Mouse (Mus musculus) embryo, embryonic 10 days (tissue): ENCODE results near the gene Gm3629.
"Not testable (repeated sequence)": the region's sequence is repeated elsewhere in the genome, so short reads cannot be mapped to it uniquely, and the experiment has no call there.

Experiments used
- DNase-seq: peaks from one replicate; pipeline ENCODE4 v3.0.0-alpha.2; 2015; ENCODE audit warnings: low spot score

Gm3629 gene

GRCm38 (mm10) chr14:6590513-6590912 is at the start of gene Gm3629:
TSS of gene Gm3629 (minus strand) at chr14:6590613.
- not testable (repeated sequence) for DNase-seq

GRCm38 (mm10) chr14:6622318-6622717 is 31.9 kb upstream of the Gm3629 start, which contains the start of gene Gm3460:
TSS of gene Gm3460 (minus strand) at chr14:6622418.
- DNase-seq, result not testable (repeated sequence)

DNA sequence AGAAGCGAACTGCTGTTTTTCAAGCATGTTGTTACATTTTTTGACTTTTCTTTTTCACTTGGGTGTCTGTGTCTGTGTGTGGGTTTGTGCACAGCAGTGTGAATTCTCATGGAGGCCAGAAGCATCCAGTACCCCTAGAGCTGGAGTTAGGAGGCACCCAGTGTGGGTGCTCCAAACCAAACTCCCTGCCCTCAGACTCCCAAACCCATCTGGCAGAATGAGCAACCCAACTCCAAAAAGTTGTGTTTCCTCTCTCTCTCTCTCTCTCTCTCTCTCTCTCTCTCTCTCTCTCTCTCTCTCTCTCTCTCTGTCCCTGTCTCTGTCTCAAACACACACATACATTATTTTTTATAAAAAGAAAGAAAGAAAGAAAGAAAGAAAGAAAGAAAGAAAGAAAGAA is 16.0 kb upstream of the Gm3629 start:
- DNase-seq, result not testable (repeated sequence)

DNA sequence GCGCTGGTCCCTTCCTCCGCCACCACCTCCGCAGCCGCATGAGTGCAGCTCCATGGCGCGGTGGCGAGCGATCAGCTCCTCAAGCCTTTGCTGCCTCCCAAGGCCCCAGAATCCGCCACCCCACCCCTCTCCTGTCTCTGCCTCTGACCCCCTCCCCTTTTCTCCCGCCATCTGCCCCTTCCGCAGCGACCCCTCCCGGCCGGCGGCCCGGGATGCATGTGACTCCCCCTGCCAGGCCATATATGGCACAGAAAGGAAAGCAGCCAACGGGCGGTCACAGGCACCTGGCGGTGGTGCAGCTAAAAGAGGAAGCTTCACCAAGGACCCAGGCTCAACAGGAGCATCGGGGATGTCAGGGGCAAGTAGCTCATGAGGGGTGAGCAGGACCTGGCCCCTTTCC is 14.6 kb upstream of the Gm3629 start:
- peak; percentile 52 for DNase-seq

DNA sequence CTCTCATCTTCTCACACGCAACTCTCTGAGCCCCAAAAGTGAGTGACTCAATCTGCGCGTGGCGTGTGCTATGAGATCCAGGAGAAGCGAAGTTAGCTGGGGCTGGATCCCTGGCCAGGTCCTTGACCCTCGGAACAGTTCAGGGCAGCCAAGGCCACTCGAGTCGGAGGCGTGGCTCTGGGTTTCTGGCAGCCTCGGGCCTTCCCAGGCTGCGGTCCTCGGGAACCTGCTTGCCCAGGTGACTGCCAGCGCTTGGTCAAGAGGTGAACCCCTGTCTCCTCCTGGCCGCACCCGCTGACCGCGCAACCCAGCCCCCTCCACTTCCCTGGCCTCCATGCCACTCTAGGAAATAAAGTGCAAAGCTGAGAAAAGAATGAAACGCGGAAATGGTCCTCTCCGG is 14.1 kb upstream of the Gm3629 start:
- DNase-seq, result peak; percentile 11

DNA sequence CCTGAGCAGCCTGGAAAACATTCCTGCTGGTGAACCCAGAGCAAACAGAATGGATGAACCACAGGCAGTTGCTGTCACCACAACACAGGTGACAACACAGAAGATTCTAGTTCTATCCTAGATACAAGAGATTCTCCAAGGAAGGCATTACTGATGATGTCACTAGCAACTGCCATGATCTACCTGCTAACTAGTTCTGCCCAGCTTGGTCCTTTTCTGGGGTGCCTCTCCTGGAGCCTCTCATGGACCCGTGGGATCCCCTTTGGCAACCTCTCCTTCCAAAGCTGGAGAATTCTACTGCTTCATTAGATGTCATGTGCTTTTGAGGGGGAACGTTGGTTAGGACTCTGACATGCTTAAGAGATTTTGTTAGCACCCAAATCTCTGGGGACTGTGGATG is 53.2 kb downstream of the Gm3629 start, which contains the start of gene Gm8356:
Gene Gm8356, minus strand, starts transcription at position 101 of the 400 bp plus-strand sequence.
- not testable (repeated sequence) for DNase-seq
